Mouse (Mus musculus) thymus, postnatal 14 days (tissue): ENCODE measurements at regions not wholly inside any gene's neighbourhood (a gene's known extent, or its start where the extent isn't known, plus 50 kb on each side); places are given as distances from the start of the nearest gene placed in this dataset.

Experiments
- DNase-seq: peaks from one replicate; pipeline ENCODE4 v3.0.0; 2021

GRCm38 (mm10) chr4:127502621-127503020, 144.6 kb upstream of the Gjb5 start:
- DNase-seq = no peak

DNA sequence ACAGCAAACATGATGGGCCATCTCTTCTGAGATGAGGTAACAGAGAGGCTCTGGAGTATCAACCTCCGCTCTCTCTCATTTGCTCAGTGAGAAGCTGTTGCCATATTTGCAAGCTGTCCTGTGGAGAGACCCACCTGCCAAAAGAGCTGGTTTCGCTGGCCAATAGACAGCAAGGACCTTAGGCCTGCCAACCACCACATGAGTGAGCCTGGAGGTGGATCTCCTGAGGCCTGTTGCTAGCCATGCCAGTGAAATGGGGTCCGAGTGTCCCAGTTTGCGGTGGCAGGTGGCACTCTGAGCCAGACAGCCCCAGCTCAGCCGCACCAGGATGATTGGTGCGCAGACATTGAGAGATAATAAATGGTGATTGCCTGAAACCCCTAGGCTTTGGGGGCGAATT, 143.9 kb upstream of the Gjb5 start:
- no peak for DNase-seq

DNA sequence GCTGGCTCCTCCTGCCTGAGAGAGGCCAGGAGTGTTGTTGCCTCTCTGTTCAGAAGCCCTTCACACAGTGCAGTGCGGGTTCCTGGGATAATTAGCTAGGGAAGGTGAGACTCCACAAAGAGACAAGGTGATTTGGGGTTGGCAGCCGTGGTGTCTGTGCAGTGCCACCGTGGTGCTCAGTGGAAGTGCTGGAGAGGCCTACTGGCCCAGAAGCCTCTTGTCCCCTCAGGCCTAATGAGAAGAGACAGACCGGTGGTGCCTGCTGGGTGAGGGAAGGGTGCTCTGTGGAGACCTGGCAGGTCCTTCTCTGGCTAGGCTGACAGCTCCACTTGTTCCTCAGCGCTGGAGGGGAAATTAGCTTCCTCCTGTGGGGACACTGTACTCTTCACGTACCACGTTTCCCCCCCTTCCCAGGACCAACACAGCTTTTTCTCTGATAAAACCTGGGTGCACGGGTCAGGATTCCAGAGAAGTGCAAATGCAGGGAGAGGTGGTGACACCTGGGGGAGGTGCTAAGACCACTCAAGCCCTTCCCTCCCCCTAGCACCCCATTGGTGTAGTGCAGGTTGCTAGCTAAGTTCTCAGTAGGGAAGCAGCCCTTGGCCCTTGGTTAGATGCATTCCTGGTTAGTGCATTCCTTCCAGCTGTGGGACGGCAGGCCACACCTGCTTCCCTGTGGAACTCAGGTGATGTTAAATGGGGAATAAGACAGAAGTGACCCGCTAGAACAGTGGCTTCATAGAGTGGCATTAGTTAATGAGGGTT, 129.2 kb upstream of the Gjb5 start:
- no peak for DNase-seq

GRCm38 (mm10) chr4:127485238-127485637, 127.3 kb upstream of the Gjb5 start:
- DNase-seq = no peak

DNA sequence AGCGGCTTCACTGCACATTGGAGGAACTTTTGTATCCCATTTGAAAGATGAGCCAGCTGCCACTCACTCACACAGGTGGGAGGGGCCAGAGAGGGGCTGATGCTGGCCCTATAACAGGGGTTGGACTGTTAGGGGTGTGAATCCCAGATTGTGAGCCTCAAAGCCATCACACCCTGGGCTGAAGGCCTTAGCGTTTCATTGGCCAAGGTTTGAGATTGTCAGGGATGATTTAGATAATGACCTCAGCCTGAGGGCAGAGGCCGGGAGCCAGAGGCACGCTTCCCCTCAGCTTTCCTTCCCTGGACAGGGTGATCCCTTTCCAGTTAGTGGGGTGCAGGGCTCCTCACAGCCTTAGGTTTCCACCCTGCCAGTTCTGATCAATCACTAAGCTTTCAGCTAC, 124.5 kb upstream of the Gjb5 start:
- no peak for DNase-seq

DNA sequence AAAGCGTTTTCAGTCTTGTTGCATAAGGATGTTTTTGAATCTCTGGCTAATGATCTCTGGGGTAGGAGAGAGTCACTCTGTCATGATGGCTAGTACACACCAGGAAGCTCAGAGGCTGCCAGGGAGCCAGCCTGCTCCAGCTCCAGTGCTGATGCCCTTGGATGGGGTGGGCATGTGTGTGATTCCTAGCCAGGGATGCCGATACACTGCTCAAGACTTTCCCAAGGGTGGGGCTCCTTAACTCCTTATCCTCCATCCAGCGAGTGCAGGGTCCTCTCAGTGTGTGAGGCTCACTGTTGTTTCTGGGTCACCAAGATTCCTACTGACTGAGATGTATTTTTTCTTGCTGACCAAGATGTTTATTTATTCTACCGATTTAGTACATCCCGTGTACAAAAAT, 122.4 kb upstream of the Gjb5 start:
- no peak for DNase-seq

- no peak for DNase-seq
Observed at GRCm38 (mm10) chr4:127469877-127470276, 111.9 kb upstream of the Gjb5 start.

GRCm38 (mm10) chr4:127454511-127455119, 96.6 kb upstream of the Gjb5 start:
- DNase-seq = no peak

GRCm38 (mm10) chr4:127452081-127452480, 94.1 kb upstream of the Gjb5 start:
- no peak for DNase-seq

- no peak for DNase-seq
Observed at GRCm38 (mm10) chr4:127445300-127445699, 87.3 kb upstream of the Gjb5 start.

DNA sequence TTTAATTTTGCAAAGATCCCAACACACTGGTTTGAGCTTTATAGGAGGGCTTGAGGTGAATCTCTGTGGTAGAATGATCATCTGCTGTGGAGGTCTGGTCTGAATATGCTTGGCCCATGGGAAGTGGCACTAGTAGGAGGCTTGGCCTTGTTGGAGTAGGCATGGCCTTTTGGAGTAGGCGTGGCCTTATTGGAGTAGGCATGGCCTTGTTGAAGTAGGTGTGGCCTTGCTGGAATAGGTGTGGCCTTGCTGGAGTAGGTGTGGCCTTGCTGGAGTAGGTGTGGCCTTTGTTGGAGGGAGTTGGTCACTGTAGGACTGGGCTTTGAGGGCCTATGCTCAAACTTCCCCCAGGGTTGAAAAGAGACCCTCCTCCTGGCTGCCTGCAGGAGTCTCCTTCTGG, 86.1 kb upstream of the Gjb5 start:
- DNase-seq = no peak

GRCm38 (mm10) chr4:127442001-127442400, 84.0 kb upstream of the Gjb5 start:
- DNase-seq = no peak

GRCm38 (mm10) chr4:127440602-127441001, 82.6 kb upstream of the Gjb5 start:
- DNase-seq = no peak

DNA sequence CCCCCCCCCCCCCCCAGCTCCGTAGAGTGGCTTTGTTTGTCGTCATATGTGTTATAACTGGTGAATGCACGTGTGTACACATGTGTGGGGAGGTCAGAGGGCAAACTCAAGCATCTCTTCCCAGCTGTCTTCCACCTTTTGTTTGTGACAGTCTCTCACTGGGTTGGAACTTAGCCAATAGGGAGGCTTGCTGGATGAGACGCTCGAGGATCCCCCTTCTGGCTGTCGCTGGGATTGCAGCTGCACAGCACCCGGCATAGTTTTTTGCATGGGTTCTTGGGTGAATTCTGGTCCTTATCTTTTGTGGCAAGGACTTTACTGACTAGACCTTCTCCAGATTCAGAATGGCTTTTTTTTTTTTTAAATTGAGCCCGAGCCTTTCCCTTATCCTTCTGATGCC, 77.1 kb upstream of the Gjb5 start:
- peak; percentile 50 for DNase-seq

- no peak for DNase-seq
Observed at GRCm38 (mm10) chr4:127430237-127430636, 72.3 kb upstream of the Gjb5 start.

DNA sequence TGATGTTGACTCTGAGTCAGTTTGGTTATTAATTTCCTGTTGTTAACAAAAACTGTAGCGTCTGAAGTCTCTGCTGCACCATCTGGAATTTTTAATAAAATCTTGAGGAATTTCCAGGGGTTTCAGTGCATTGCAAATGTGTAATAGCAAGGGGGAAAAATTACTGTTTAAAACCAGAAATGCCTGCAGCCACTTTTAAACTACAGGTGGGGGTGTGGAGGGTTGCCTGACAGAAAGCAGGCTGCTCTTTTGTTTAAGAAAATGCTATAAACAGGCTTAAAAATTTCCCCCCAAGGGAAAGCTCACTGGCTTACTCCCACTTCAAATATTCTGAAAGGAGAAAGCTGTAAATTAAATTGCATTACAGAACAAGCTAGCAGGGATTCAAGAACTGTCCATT, 71.8 kb upstream of the Gjb5 start:
- no peak for DNase-seq

DNA sequence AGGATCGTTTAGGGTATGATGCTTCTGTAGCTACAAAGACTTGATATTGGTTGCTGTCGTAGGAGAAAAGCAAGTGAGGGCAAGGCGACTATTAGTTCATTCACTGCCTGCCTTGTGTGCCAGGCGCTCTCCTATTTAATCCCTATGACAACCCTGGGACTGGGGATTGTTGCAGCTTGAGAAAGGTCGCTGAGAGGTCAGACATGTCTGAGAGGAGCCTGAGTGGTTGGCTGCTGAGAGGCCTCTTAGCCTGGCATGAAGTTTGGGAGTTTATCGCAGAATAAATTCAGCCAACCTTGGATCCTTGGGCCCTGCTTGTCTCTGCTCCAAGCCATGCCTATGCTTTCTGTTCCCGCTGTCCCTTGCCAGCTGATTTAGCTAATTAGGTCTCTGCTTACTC, 65.9 kb upstream of the Gjb5 start:
- no peak for DNase-seq

DNA sequence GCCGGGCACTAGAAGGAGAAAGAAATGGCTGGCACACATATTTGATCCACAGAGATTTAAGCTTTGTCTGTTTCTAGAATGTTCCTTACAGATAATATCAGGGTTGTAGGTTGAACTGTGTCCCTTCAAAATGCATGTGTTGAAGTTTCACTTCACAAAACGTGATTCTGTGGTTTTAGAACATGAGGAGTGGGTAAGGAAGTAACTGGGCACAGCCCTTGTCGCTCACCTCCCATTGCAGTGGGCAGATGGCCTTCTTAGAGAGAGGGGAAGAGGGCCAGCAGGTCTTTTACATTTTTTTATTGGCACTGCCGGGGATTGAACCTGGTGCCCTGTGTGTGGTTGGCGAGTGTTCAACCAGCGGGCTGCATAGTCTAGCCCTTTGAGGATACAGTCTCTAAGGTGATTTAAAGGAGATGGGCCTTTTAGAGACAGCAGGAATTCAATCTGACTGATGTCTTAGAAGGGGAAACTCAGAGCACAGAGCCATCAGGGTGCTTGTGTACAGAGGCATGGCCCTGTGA, 64.0 kb upstream of the Gjb5 start:
- no peak for DNase-seq

- no peak for DNase-seq
Observed at GRCm38 (mm10) chr4:127421129-127421528, 63.1 kb upstream of the Gjb5 start.

DNA sequence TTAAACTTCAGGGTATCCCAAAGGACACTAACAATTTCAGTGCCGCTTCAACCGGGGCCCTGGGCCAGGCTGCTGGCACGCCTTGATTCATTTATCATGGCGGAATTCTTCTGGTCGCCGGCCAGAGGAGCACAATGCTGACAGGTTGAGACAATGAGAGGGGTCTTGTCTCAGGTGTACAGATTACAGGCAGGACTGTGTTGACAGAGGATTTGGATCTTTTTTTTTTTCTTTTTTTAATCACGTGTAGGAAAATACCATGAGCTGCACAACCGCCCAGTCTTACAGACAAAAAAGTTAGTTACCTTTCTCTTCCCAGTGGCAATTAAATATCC, 61.8 kb upstream of the Gjb5 start:
- DNase-seq = no peak

GRCm38 (mm10) chr4:127419062-127419785, 61.2 kb upstream of the Gjb5 start:
- no peak for DNase-seq

DNA sequence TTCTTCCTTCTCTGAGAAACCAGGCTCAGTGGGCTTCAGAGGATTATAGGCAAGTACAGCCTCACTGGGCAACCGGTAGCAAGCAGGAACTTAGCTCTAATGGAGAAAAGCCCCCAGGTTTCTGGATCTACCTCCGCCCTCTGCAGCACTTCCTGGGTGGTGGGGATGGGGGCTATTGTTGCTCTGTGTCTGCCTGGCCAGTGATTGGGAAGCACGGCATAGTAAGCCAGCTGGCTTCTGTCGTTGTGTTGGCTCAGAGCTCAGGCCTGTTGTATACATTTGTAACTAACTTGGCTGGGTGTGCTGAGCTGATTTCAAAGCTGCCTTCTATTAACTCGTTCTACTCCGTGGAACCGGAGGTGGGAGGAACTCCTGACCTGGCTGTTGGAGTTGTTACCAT, 58.9 kb upstream of the Gjb5 start:
- no peak for DNase-seq

- no peak for DNase-seq
Observed at GRCm38 (mm10) chr4:127413997-127414964, 56.3 kb upstream of the Gjb5 start.
